33 mouse cellular contexts compared by ENCODE assay signal in the genomic region with DNA sequence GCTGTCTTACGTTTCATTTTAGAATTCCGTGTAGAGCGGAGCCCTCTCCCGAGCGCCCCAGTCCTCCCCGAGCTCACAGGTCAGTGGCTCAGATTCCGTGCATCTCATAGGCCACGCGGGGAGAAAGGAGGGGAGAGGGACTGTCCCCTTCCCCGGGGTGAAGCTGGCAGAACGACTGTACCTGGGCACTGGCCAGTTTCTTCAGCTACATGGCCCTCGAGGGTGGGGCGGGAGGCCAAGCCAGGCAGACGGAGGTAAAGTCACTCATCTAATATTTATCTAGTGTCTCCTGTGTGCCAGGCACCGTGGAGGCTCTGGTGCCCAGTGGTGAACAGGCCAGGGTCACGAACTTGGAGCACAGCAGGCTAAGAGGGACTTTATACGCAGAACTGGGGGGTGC. TPM values are rescaled to one million over a fixed set of nuclear protein-coding genes. Genes with fewer than 3 reads are reported as not detected.
DNase-seq lines count a peak whose midpoint lies in the region; ATAC-seq and TF ChIP-seq lines count a peak whose summit lies in the region.
"Had no signal": no experiment of that assay in that cellular context is flagged by ENCODE, and none has a peak within 500 bp of the region (broad histone marks: within the 10 kb centered on the region; RNA-seq: fewer than 3 reads in every experiment).

No protein-coding gene starts in this region.

- no peak overlapping the region for H3K27ac ChIP-seq in hindbrain, postnatal 0 days
- no peak overlapping the region for H3K27ac ChIP-seq in hindbrain, embryonic 14.5 days
- H3K27ac ChIP-seq in lung, embryonic 16.5 days (ENCODE audit: low read length), result no peak overlapping the region
- H3K27ac ChIP-seq: embryonic facial prominence, embryonic 12.5 days; forebrain, embryonic 10.5 days; liver, embryonic 15.5 days; midbrain, embryonic 13.5 days had no signal

- WGBS in hindbrain, postnatal 0 days, result 63% methylated on average over 17 of the region's 17 CpGs
- 85% methylated on average over 17 of the region's 17 CpGs for WGBS in hindbrain, embryonic 14.5 days
- 71% methylated on average over 17 of the region's 17 CpGs for WGBS in lung, embryonic 16.5 days

- H3K9me3 ChIP-seq in hindbrain, postnatal 0 days (ENCODE audit: low read length), result no peaks in the 10 kb centered on the region
- no peaks in the 10 kb centered on the region for H3K9me3 ChIP-seq in hindbrain, embryonic 14.5 days (ENCODE audit: control insufficient read depth, low read length)
- H3K9me3 ChIP-seq in lung, embryonic 16.5 days (ENCODE audit: control insufficient read depth, low read length), result no peaks in the 10 kb centered on the region
- H3K9me3 ChIP-seq: embryonic facial prominence, embryonic 12.5 days; forebrain, embryonic 10.5 days; liver, embryonic 15.5 days; megakaryocyte, embryonic 14.5 days; midbrain, embryonic 13.5 days had no signal

- H3K4me2 ChIP-seq in hindbrain, postnatal 0 days (ENCODE audit: low read depth, low read length), result no peak overlapping the region
- no peak overlapping the region for H3K4me2 ChIP-seq in hindbrain, embryonic 14.5 days (replicated peaks)
- no peak overlapping the region for H3K4me2 ChIP-seq in lung, embryonic 16.5 days (ENCODE audit: low read depth, low read length)
- H3K4me2 ChIP-seq: embryonic facial prominence, embryonic 12.5 days; heart, embryonic 11.5 days; liver, embryonic 15.5 days; midbrain, embryonic 13.5 days had no signal

- no peak overlapping the region for H3K4me3 ChIP-seq in hindbrain, postnatal 0 days (ENCODE audit: low read length)
- H3K4me3 ChIP-seq in hindbrain, embryonic 14.5 days (replicated peaks; ENCODE audit: low read length), result no peak overlapping the region
- H3K4me3 ChIP-seq in lung, embryonic 16.5 days (ENCODE audit: low read length), result no peak overlapping the region
- H3K4me3 ChIP-seq: embryonic facial prominence, embryonic 12.5 days; forebrain, embryonic 10.5 days; liver, embryonic 15.5 days; megakaryocyte, embryonic 14.5 days; midbrain, embryonic 13.5 days had no signal

- 0 out of 2 replicates have a peak, but pooled peaks have one; percentile 22 for ATAC-seq in hindbrain, postnatal 0 days
- no peak for ATAC-seq in hindbrain, embryonic 14.5 days (ENCODE audit: low FRiP score)
- ATAC-seq in lung, embryonic 16.5 days (ENCODE audit: low read depth), result peak; percentile 9; the same call in 1 of the 2 replicates
- ATAC-seq: forebrain, postnatal 0 days; intestine, embryonic 16.5 days; midbrain, embryonic 13.5 days; Patski had no signal

- no peak for TF ChIP-seq CTCF in hindbrain, postnatal 0 days (IDR thresholded peaks at IDR 0.05; ENCODE audit: low read depth)

- no peaks in the 10 kb centered on the region for H3K27me3 ChIP-seq in hindbrain, postnatal 0 days (ENCODE audit: insufficient read depth, low read length)
- H3K27me3 ChIP-seq in hindbrain, embryonic 14.5 days (ENCODE audit: control insufficient read depth, insufficient read depth, low read length), result no peaks in the 10 kb centered on the region
- no peaks in the 10 kb centered on the region for H3K27me3 ChIP-seq in lung, embryonic 16.5 days (ENCODE audit: control insufficient read depth, insufficient read depth, low read depth, low read length)
- H3K27me3 ChIP-seq: embryonic facial prominence, embryonic 12.5 days; liver, embryonic 15.5 days; midbrain, embryonic 13.5 days; Patski had no signal

- DNase-seq in cerebellum, postnatal 10 days, result peak; percentile 61 to 69
- DNase-seq in cerebellum, adult 9-11 months, result no peak
- no peak for DNase-seq in hindbrain, postnatal 0 days (ENCODE audit: low spot score)
- no peak for DNase-seq in hindbrain, embryonic 14.5 days (ENCODE audit: low spot score)
- DNase-seq in lung, postnatal 36 days, result peak; percentile 63
- DNase-seq in ovary, postnatal 10 days (ENCODE audit: low spot score), result no peak
- DNase-seq in T-cell, adult 2 months (ENCODE audit: low spot score), result no peak
- DNase-seq: adrenal gland, postnatal 36 days; cerebellum, adult 2 months; embryo, embryonic 11 days; forebrain, postnatal 0 days; gastrocnemius, postnatal 10 days; heart, postnatal 36 days; kidney, adult 9 months; kidney, postnatal 10 days; layer of hippocampus, postnatal 36 days; retina, postnatal 1 day; right cerebral cortex, postnatal 14 days had no signal

- no peaks in the 10 kb centered on the region for H3K4me1 ChIP-seq in hindbrain, postnatal 0 days (ENCODE audit: insufficient read depth, low read length)
- H3K4me1 ChIP-seq in hindbrain, embryonic 14.5 days (replicated peaks; ENCODE audit: control insufficient read depth, insufficient read depth, low read length), result no peaks in the 10 kb centered on the region
- H3K4me1 ChIP-seq in lung, embryonic 16.5 days (replicated peaks; ENCODE audit: control insufficient read depth, insufficient read depth, low read length), result no peaks in the 10 kb centered on the region
- H3K4me1 ChIP-seq: embryonic facial prominence, embryonic 12.5 days; liver, embryonic 15.5 days had no signal

- no peak overlapping the region for H3K9ac ChIP-seq in hindbrain, postnatal 0 days (replicated peaks; ENCODE audit: low read length)
- no peak overlapping the region for H3K9ac ChIP-seq in hindbrain, embryonic 14.5 days
- no peak overlapping the region for H3K9ac ChIP-seq in lung, embryonic 16.5 days (ENCODE audit: low read length)
- H3K9ac ChIP-seq: embryonic facial prominence, embryonic 12.5 days; forebrain, postnatal 0 days; liver, embryonic 15.5 days; midbrain, embryonic 13.5 days had no signal

- H3K36me3 ChIP-seq in hindbrain, postnatal 0 days (ENCODE audit: insufficient read depth, low read length), result peaks cover 50% of the 10 kb centered on the region
- peaks cover 98% of the 10 kb centered on the region for H3K36me3 ChIP-seq in hindbrain, embryonic 14.5 days (replicated peaks; ENCODE audit: control insufficient read depth, insufficient read depth)
- peaks cover 17% of the 10 kb centered on the region for H3K36me3 ChIP-seq in lung, embryonic 16.5 days (ENCODE audit: control insufficient read depth, insufficient read depth, low read length)
- H3K36me3 ChIP-seq: liver, embryonic 15.5 days had no signal

RNA-seq across cellular contexts. Expression of a gene that starts 17.7 kb away (rescaled TPM):
- total RNA-seq in hindbrain, postnatal 0 days (2014; rRNA removed), result 75.9 and 88.1 TPM in 2 replicates
- polyA plus RNA-seq in hindbrain, postnatal 0 days (2015; fragmentation: Nextera tagmentation; extraction: Ambion mirVana), result 45.1 and 46.2 TPM in 2 replicates
- polyA plus RNA-seq in hindbrain, embryonic 14.5 days (2014; fragmentation: Nextera tagmentation; extraction: Ambion mirVana), result 59.6 and 60.2 TPM in 2 replicates
- polyA plus RNA-seq in lung, embryonic 16.5 days (2015; fragmentation: Nextera tagmentation; extraction: Ambion mirVana), result 3.9 and 6.0 TPM in 2 replicates
- total RNA-seq: granulocyte monocyte progenitor cell, adult 5-6 weeks; liver, adult 2 months; monocyte, adult 5-6 weeks had no signal

RNA-seq across cellular contexts. Expression of a gene that starts 19.0 kb away (rescaled TPM):
- not detected in 2 replicates for total RNA-seq in hindbrain, postnatal 0 days (2014; rRNA removed)
- polyA plus RNA-seq in hindbrain, postnatal 0 days (2015; fragmentation: Nextera tagmentation; extraction: Ambion mirVana), result not detected in 2 replicates
- polyA plus RNA-seq in hindbrain, embryonic 14.5 days (2014; fragmentation: Nextera tagmentation; extraction: Ambion mirVana), result 0.67 TPM in 1 of 2 replicates, not detected in the other
- 9.7 and 9.8 TPM in 2 replicates for polyA plus RNA-seq in lung, embryonic 16.5 days (2015; fragmentation: Nextera tagmentation; extraction: Ambion mirVana)
- total RNA-seq: adrenal gland, postnatal 36 days; forebrain, postnatal 0 days; gastrocnemius, postnatal 10 days; granulocyte monocyte progenitor cell, adult 5-6 weeks; heart, postnatal 36 days; layer of hippocampus, postnatal 36 days; monocyte, adult 5-6 weeks had no signal
- polyA plus RNA-seq: brain, embryonic 14.5 days; cerebellum, adult 2 months; embryonic facial prominence, embryonic 12.5 days; forebrain, embryonic 10.5 days; forebrain, postnatal 0 days; limb, embryonic 11.5 days; liver, adult 2 months; liver, embryonic 15.5 days; midbrain, embryonic 13.5 days; Patski; urinary bladder, adult 2 months had no signal

RNA-seq across cellular contexts. Expression of a gene that starts 37.4 kb away (rescaled TPM):
- 25.8 and 33.7 TPM in 2 replicates for total RNA-seq in hindbrain, postnatal 0 days (2014; rRNA removed)
- polyA plus RNA-seq in hindbrain, postnatal 0 days (2015; fragmentation: Nextera tagmentation; extraction: Ambion mirVana), result 20.2 and 21.8 TPM in 2 replicates
- polyA plus RNA-seq in hindbrain, embryonic 14.5 days (2014; fragmentation: Nextera tagmentation; extraction: Ambion mirVana), result 19.1 and 20.3 TPM in 2 replicates
- polyA plus RNA-seq in lung, embryonic 16.5 days (2015; fragmentation: Nextera tagmentation; extraction: Ambion mirVana), result 28.1 and 31.4 TPM in 2 replicates

RNA-seq across cellular contexts. Expression of a gene that starts 59.4 kb away (rescaled TPM):
- total RNA-seq in hindbrain, postnatal 0 days (2014; rRNA removed), result 40.6 and 41.0 TPM in 2 replicates
- polyA plus RNA-seq in hindbrain, postnatal 0 days (2015; fragmentation: Nextera tagmentation; extraction: Ambion mirVana), result 16.8 and 18.0 TPM in 2 replicates
- 11.3 and 12.2 TPM in 2 replicates for polyA plus RNA-seq in hindbrain, embryonic 14.5 days (2014; fragmentation: Nextera tagmentation; extraction: Ambion mirVana)
- 70.1 and 74.4 TPM in 2 replicates for polyA plus RNA-seq in lung, embryonic 16.5 days (2015; fragmentation: Nextera tagmentation; extraction: Ambion mirVana)

Comparison
In these comparisons a context has a peak if more than half of its experiments do, and no peak if none do; other contexts are left out.
1. DNase-seq: peak in cerebellum, postnatal 10 days (2 of 2) and lung, postnatal 36 days (single experiment); none in cerebellum, adult 9-11 months (single experiment), hindbrain, postnatal 0 days (single experiment), hindbrain, embryonic 14.5 days (single experiment), ovary, postnatal 10 days (single experiment) and T-cell, adult 2 months (single experiment).